Mouse (Mus musculus) intestine, embryonic 14.5 days (tissue): ENCODE results near the gene Gatb. TPM values are rescaled to one million over a fixed set of nuclear protein-coding genes. Genes with fewer than 3 reads are reported as not detected.

Experiments used
- ATAC-seq: fragments of 200-750 bp; cut with Nextera tagmentation; replicated peaks from 2 replicates; pipeline ENCODE4 v1.8.0; 2017; ENCODE audit warnings: low read depth, moderate number of reproducible peaks, moderate TSS enrichment, moderate library complexity; ENCODE audit not compliant: low FRiP score, low TSS enrichment
- DNase-seq: peaks from one replicate; pipeline ENCODE4 v3.0.0-alpha.2; 2018; ENCODE audit warnings: low spot score
- H3K27ac ChIP-seq: fragments of 300-500 bp; sonication (generic); 2 replicates; pipeline ENCODE4 v1.5.1; 2014; ENCODE audit warnings: low read depth, mild to moderate bottlenecking, control low read depth
- H3K27me3 ChIP-seq: fragments of 300-500 bp; sonication (generic); replicated peaks from 2 replicates; pipeline ENCODE4 v1.6.1; 2014; ENCODE audit warnings: low read length, control low read depth; ENCODE audit not compliant: control insufficient read depth, insufficient read depth
- H3K36me3 ChIP-seq: fragments of 300-500 bp; sonication (generic); 2 replicates; pipeline ENCODE4 v1.6.1; 2014; ENCODE audit warnings: low read length, control low read depth; ENCODE audit not compliant: control insufficient read depth, insufficient read depth
- H3K4me1 ChIP-seq: fragments of 300-500 bp; sonication (generic); replicated peaks from 2 replicates; pipeline ENCODE4 v1.6.1; 2014; ENCODE audit warnings: low read length, control low read depth, mixed read lengths; ENCODE audit not compliant: control insufficient read depth, insufficient read depth
- H3K4me2 ChIP-seq: fragments of 300-500 bp; sonication (generic); 2 replicates; pipeline ENCODE4 v1.6.1; 2014; ENCODE audit warnings: low read length
- H3K4me3 ChIP-seq: fragments of 300-500 bp; sonication (generic); 2 replicates; pipeline ENCODE4 v1.5.1; 2014; ENCODE audit warnings: low read depth, low read length, control low read depth, mixed read lengths
- H3K9ac ChIP-seq: fragments of 300-500 bp; sonication (generic); 2 replicates; pipeline ENCODE4 v1.6.1; 2014; ENCODE audit warnings: mild to moderate bottlenecking, low read length
- H3K9me3 ChIP-seq: fragments of 300-500 bp; sonication (generic); 2 replicates; pipeline ENCODE4 v1.6.1; 2016; ENCODE audit warnings: low read length, control low read depth; ENCODE audit not compliant: control insufficient read depth
- WGBS: fragments of 180-500 bp; shearing (Covaris S2); extraction: QIAGEN DNeasy Blood & Tissue Kit; methylation state at CpG from one replicate; pipeline ENCODE4 v1.1.7; 2014; 5-methylcytosine and 5-hydroxymethylcytosine counted together
- polyA plus RNA-seq: library from polyadenylated mRNA; unstranded; fragments of >200 nt; fragmentation: Nextera tagmentation; extraction: Ambion mirVana; gene quantifications from 2 replicates; pipeline ENCODE4 v1.2.1, GENCODE M21; 2014

The Gatb gene
- polyA plus RNA-seq, 1 experiment from 2014 or later, result 30.1 TPM

- WGBS, result 39% methylated on average over 2 of the region's 2 CpGs
- Histone ChIP-seq H3K9me3 (no peaks in the 10 kb centered on the region), H3K4me3 (no peak overlapping the region), H3K9ac (no peak overlapping the region), H3K4me1 (no peaks in the 10 kb centered on the region), H3K27me3 (no peaks in the 10 kb centered on the region), H3K36me3 (no peaks in the 10 kb centered on the region), H3K27ac (no peak overlapping the region), H3K4me2 (no peak overlapping the region)
- peak; percentile 49 for DNase-seq
- 0 out of 2 replicates have a peak, but pooled peaks have one; percentile 27 for ATAC-seq
These were observed 14.8 kb downstream of the Gatb start for GRCm38 (mm10) chr3:85588701-85589100.

- ATAC-seq (no peak), DNase-seq (peak; percentile 34)
- WGBS, result 94% methylated on average over 3 of the region's 3 CpGs
- no peak overlapping the region for H3K27ac ChIP-seq
- no peaks in the 10 kb centered on the region for H3K36me3 ChIP-seq
- no peaks in the 10 kb centered on the region for H3K9me3 ChIP-seq
- H3K27me3 ChIP-seq, result no peaks in the 10 kb centered on the region
- no peaks in the 10 kb centered on the region for H3K4me1 ChIP-seq
- no peak overlapping the region for H3K4me2 ChIP-seq
- H3K9ac ChIP-seq, result no peak overlapping the region
- no peak overlapping the region for H3K4me3 ChIP-seq
These were observed 16.3 kb downstream of the Gatb start for GRCm38 (mm10) chr3:85590090-85590754.

GRCm38 (mm10) chr3:85592067-85592466 lies 18.1 kb downstream of the Gatb start:
- ATAC-seq (no peak), DNase-seq (peak; percentile 39)
- Histone ChIP-seq H3K4me3 (no peak overlapping the region), H3K27ac (no peak overlapping the region), H3K4me1 (no peaks in the 10 kb centered on the region), H3K9ac (no peak overlapping the region), H3K4me2 (no peak overlapping the region), H3K27me3 (no peaks in the 10 kb centered on the region), H3K36me3 (no peaks in the 10 kb centered on the region), H3K9me3 (no peaks in the 10 kb centered on the region)
- 66% methylated on average over 4 of the region's 4 CpGs for WGBS

GRCm38 (mm10) chr3:85592640-85593252 lies 18.8 kb downstream of the Gatb start:
- no peak overlapping the region for H3K4me2 ChIP-seq
- no peak overlapping the region for H3K9ac ChIP-seq
- no peak overlapping the region for H3K27ac ChIP-seq
- no peaks in the 10 kb centered on the region for H3K27me3 ChIP-seq
- H3K4me1 ChIP-seq, result no peaks in the 10 kb centered on the region
- DNase-seq (peak; percentile 6), ATAC-seq (no peak)
- H3K4me3 ChIP-seq, result no peak overlapping the region
- 91% methylated on average over 5 of the region's 5 CpGs for WGBS
- no peaks in the 10 kb centered on the region for H3K9me3 ChIP-seq
- H3K36me3 ChIP-seq, result no peaks in the 10 kb centered on the region

- Histone ChIP-seq H3K9ac (no peak overlapping the region), H3K27ac (no peak overlapping the region), H3K4me1 (no peaks in the 10 kb centered on the region), H3K4me2 (no peak overlapping the region), H3K27me3 (no peaks in the 10 kb centered on the region), H3K9me3 (no peaks in the 10 kb centered on the region), H3K4me3 (no peak overlapping the region), H3K36me3 (no peaks in the 10 kb centered on the region)
- DNase-seq (no peak), ATAC-seq (no peak)
- WGBS, result 50% methylated on average over 3 of the region's 3 CpGs
These were observed 20.5 kb downstream of the Gatb start for GRCm38 (mm10) chr3:85594452-85594851.

GRCm38 (mm10) chr3:85599526-85599925 lies 25.6 kb downstream of the Gatb start:
- 76% methylated on average over 3 of the region's 3 CpGs for WGBS
- Histone ChIP-seq H3K9me3 (no peaks in the 10 kb centered on the region), H3K4me1 (no peaks in the 10 kb centered on the region), H3K4me2 (no peak overlapping the region), H3K36me3 (no peaks in the 10 kb centered on the region; the same call in 1 of the 2 replicates), H3K27ac (no peak overlapping the region), H3K4me3 (no peak overlapping the region), H3K27me3 (no peaks in the 10 kb centered on the region), H3K9ac (no peak overlapping the region)
- ATAC-seq, result no peak
- no peak for DNase-seq

GRCm38 (mm10) chr3:85601841-85602305 lies 28.0 kb downstream of the Gatb start:
- Histone ChIP-seq H3K4me2 (no peak overlapping the region), H3K27ac (no peak overlapping the region), H3K27me3 (no peaks in the 10 kb centered on the region), H3K4me1 (no peaks in the 10 kb centered on the region), H3K9me3 (no peaks in the 10 kb centered on the region), H3K4me3 (no peak overlapping the region), H3K36me3 (no peaks in the 10 kb centered on the region; the same call in 1 of the 2 replicates), H3K9ac (no peak overlapping the region)
- DNase-seq (no peak), ATAC-seq (0 out of 2 replicates have a peak, but pooled peaks have one; percentile 40)
- whole genome bisulfite sequencing, result 40% methylated on average over 3 of the region's 3 CpGs

- Histone ChIP-seq H3K9me3 (no peaks in the 10 kb centered on the region), H3K27ac (no peak overlapping the region), H3K36me3 (no peaks in the 10 kb centered on the region; the same call in 1 of the 2 replicates), H3K4me2 (no peak overlapping the region), H3K27me3 (no peaks in the 10 kb centered on the region), H3K9ac (no peak overlapping the region), H3K4me3 (no peak overlapping the region), H3K4me1 (no peaks in the 10 kb centered on the region)
- ATAC-seq, result no peak
- DNase-seq, result no peak
- 93% methylated on average over 1 of the region's 1 CpGs for WGBS
These were observed 29.9 kb downstream of the Gatb start for GRCm38 (mm10) chr3:85603811-85604210.

GRCm38 (mm10) chr3:85606912-85607311 lies 33.0 kb downstream of the Gatb start:
- DNase-seq, result no peak
- Histone ChIP-seq H3K9me3 (no peaks in the 10 kb centered on the region), H3K27ac (no peak overlapping the region), H3K36me3 (no peaks in the 10 kb centered on the region; the same call in 1 of the 2 replicates), H3K9ac (no peak overlapping the region), H3K27me3 (no peaks in the 10 kb centered on the region), H3K4me2 (no peak overlapping the region), H3K4me3 (no peak overlapping the region), H3K4me1 (no peaks in the 10 kb centered on the region)
- WGBS, result 87% methylated on average over 3 of the region's 3 CpGs
- no peak for ATAC-seq
